Comparison of ENCODE assay signal across 5 mouse cellular contexts in the genomic region with DNA sequence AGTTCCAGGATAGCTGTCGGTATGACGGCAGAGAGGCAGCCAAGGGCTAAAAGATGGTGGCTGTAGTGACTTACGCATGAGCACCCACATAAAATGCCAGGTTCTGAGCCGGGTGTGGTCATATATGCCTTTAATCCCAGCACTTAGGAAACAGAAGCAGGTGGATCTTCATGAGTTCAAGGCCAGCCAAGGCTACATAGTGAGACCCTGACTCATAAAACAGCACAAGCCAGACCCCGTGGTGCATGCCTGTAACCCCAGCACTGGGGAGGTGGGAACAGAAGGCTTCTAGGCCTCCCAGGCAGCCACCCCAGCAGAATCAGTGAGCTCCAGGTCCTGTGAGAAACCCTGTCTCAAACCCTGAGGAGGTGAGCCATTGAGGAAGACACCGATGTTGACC. TPM values are rescaled to one million over a fixed set of nuclear protein-coding genes. Genes with fewer than 3 reads are reported as not detected.
A peak's percentile ranks its signal among the peaks of the same experiment; 100 is the strongest.
DNase-seq lines count a peak whose midpoint lies in the region; ATAC-seq and TF ChIP-seq lines count a peak whose summit lies in the region.
"Not testable (repeated sequence)": the region's sequence is repeated elsewhere in the genome, so short reads cannot be mapped to it uniquely, and the experiment has no call there.
"Had no signal": no experiment of that assay in that cellular context is flagged by ENCODE, and none has a peak within 500 bp of the region (broad histone marks: within the 10 kb centered on the region; RNA-seq: fewer than 3 reads in every experiment).

No protein-coding gene starts in this region.

- not testable (repeated sequence) for H3K4me2 ChIP-seq in embryonic facial prominence, embryonic 15.5 days (replicated peaks); hindbrain, postnatal 0 days (ENCODE audit: low read depth, low read length)

- not testable (repeated sequence) for H3K4me3 ChIP-seq in cerebellum, adult 2 months (replicated peaks; ENCODE audit: insufficient read depth, low read depth, low read length); embryonic facial prominence, embryonic 15.5 days (replicated peaks); hindbrain, postnatal 0 days (ENCODE audit: low read length)

- H3K4me1 ChIP-seq in cerebellum, adult 2 months (ENCODE audit: control insufficient read depth, insufficient read depth, low read length); embryonic facial prominence, embryonic 15.5 days; hindbrain, postnatal 0 days (ENCODE audit: insufficient read depth, low read length): not testable (repeated sequence)

- not testable (repeated sequence) for H3K36me3 ChIP-seq in embryonic facial prominence, embryonic 15.5 days; hindbrain, postnatal 0 days (ENCODE audit: insufficient read depth, low read length)

- H3K9ac ChIP-seq in embryonic facial prominence, embryonic 15.5 days; hindbrain, postnatal 0 days (replicated peaks; ENCODE audit: low read length): not testable (repeated sequence)

- DNase-seq in cerebellum, adult 2 months: peak in 1 of 2 experiments; percentile 28
- peak; percentile 91 for DNase-seq in heart, adult 11 months
- not testable (repeated sequence) for DNase-seq in hindbrain, postnatal 0 days (ENCODE audit: low spot score)

- H3K9me3 ChIP-seq in embryonic facial prominence, embryonic 15.5 days (replicated peaks); hindbrain, postnatal 0 days (ENCODE audit: low read length): not testable (repeated sequence)

- TF ChIP-seq CTCF in cerebellum, adult 2 months (IDR thresholded peaks at IDR 0.05; ENCODE audit: borderline replicate concordance, insufficient read depth, low read depth, low read length); hindbrain, postnatal 0 days (IDR thresholded peaks at IDR 0.05; ENCODE audit: low read depth): not testable (repeated sequence)

- H3K27me3 ChIP-seq in cerebellum, adult 2 months (ENCODE audit: control insufficient read depth, insufficient read depth, low read length); embryonic facial prominence, embryonic 15.5 days; hindbrain, postnatal 0 days (ENCODE audit: insufficient read depth, low read length): not testable (repeated sequence)

- not testable (repeated sequence) for TF ChIP-seq POLR2A in cerebellum, adult 2 months (IDR thresholded peaks at IDR 0.05; ENCODE audit: borderline replicate concordance, insufficient read depth, low read length)

- 0 out of 2 replicates have a peak overlapping the region, but pooled peaks have one; percentile 30 for H3K27ac ChIP-seq in cerebellum, adult 2 months (ENCODE audit: insufficient read depth, low read length)
- H3K27ac ChIP-seq in embryonic facial prominence, embryonic 15.5 days (replicated peaks); hindbrain, postnatal 0 days: not testable (repeated sequence)

- WGBS in cerebellum, adult 2 months: 70% methylated on average over 5 of the region's 6 CpGs
- 90% methylated on average over 5 of the region's 6 CpGs for WGBS in embryonic facial prominence, embryonic 15.5 days
- WGBS in hindbrain, postnatal 0 days: 92% methylated on average over 5 of the region's 6 CpGs

- 0 out of 2 replicates have a peak, but pooled peaks have one; percentile 8 for ATAC-seq in embryonic facial prominence, embryonic 15.5 days (ENCODE audit: insufficient number of reproducible peaks, low FRiP score, low TSS enrichment, low read depth)
- 0 out of 2 replicates have a peak, but pooled peaks have one; percentile 13 for ATAC-seq in hindbrain, postnatal 0 days

RNA-seq across cellular contexts. Expression of a gene that starts 12.4 kb away (rescaled TPM):
- polyA plus RNA-seq in cerebellum, adult 2 months (2012; rRNA removed): 18.7 and 19.9 TPM in 2 replicates
- 14.8 and 17.2 TPM in 2 replicates for polyA plus RNA-seq in embryonic facial prominence, embryonic 15.5 days (2015; fragmentation: Nextera tagmentation; extraction: Ambion mirVana)
- 23.2 and 28.8 TPM in 2 replicates for total RNA-seq in hindbrain, postnatal 0 days (2014; rRNA removed)
- polyA plus RNA-seq in hindbrain, postnatal 0 days (2015; fragmentation: Nextera tagmentation; extraction: Ambion mirVana): 40.4 and 42.6 TPM in 2 replicates

RNA-seq across cellular contexts. Expression of a gene that starts 48.2 kb away (rescaled TPM):
- 83.8 and 86.6 TPM in 2 replicates for polyA plus RNA-seq in cerebellum, adult 2 months (2012; rRNA removed)
- polyA plus RNA-seq in embryonic facial prominence, embryonic 15.5 days (2015; fragmentation: Nextera tagmentation; extraction: Ambion mirVana): 19.4 and 21.0 TPM in 2 replicates
- total RNA-seq in hindbrain, postnatal 0 days (2014; rRNA removed): 71.5 and 75.2 TPM in 2 replicates
- 58.7 and 59.1 TPM in 2 replicates for polyA plus RNA-seq in hindbrain, postnatal 0 days (2015; fragmentation: Nextera tagmentation; extraction: Ambion mirVana)
- polyA plus RNA-seq: G1E had no signal
